Mouse (Mus musculus): ENCODE results near the gene Hhat. TPM values are rescaled to one million over a fixed set of nuclear protein-coding genes. Genes with fewer than 3 reads are reported as not detected.

Gene Hhat
- total RNA-seq, 2 experiments from 2014 or later = 1.2 to 2.3 TPM

GRCm38 (mm10) chr1:192744880-192745239 lies 26.2 kb downstream of the Hhat start:
- DNase-seq (ENCODE audit: low spot score in 2 of 2) = no peak

- DNase-seq (ENCODE audit: low spot score in 2 of 2) = no peak
These were observed 28.4 kb downstream of the Hhat start for GRCm38 (mm10) chr1:192742394-192743251.

DNA sequence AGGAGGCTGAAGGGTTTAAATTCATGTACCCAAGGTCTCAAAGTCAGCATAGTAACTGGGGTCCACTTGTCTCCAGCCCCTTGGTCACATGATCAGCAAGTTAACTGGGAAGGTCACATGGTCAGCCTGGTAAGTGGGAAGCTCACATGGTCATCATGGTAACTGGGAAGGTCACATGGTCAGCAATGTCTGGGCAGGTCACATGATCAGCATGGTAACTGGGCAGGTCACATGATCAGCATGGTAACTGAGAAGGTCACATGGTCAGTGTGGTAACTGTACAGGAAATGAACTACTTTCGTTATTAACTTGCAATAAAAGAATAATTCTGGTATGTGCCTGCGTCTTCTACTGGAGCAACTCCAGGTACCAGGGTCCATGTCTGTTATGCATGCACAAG lies 29.1 kb downstream of the Hhat start:
- no peak for DNase-seq (ENCODE audit: low spot score in 2 of 2)

DNA sequence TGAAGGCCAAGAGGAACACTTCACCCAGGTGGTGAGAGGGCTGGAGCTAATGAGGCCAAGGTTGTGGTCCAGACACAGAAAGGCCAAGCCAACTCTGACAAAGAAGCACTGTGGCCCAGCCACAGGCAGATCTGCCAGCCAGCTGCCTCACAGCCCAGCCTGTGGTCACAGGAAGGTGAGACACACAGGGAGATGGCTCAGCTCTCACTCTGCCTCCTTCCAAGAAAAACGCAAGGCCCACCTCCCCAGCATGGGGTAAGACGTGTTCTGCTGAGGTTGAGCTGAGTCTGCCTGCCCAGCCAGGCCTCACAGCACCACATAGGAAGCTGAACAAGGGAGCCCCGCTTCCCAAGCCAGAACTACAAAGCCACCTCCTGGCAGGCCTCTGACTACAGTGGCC lies 34.5 kb downstream of the Hhat start:
- DNase-seq (ENCODE audit: low spot score in 2 of 2) = no peak

- DNase-seq (ENCODE audit: low spot score in 2 of 2) = no peak
These were observed 35.0 kb downstream of the Hhat start for GRCm38 (mm10) chr1:192736002-192736426.

- DNase-seq (ENCODE audit: low spot score in 2 of 2) = no peak
These were observed 40.5 kb downstream of the Hhat start for GRCm38 (mm10) chr1:192730517-192730916.

DNA sequence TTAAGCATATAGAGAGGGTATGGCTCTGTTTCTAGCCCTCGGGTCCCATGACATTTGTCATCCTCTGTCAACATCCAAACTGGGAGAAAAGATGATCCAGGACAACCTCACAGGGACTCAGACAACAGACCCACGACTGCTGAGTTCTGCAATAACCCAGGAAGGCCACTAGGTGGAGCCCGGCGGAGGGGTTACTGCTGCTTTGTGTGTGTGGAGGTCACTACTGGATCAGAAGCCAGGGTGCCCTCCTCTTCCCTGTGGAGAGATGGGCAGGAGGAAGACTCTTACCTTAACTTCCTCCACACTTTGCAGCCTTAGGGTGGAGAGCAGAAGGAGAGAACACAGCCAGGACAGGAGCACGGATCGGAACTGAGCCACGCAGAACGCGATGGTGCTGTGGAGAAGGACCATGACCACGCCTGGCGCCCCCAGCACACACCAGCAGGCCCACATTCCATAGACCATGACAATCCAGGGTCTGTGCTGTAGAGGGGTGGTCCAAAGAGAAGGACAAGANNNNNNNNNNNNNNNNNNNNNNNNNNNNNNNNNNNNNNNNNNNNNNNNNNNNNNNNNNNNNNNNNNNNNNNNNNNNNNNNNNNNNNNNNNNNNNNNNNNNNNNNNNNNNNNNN lies 43.9 kb downstream of the Hhat start:
- DNase-seq (ENCODE audit: low spot score in 2 of 2) = peak; percentile 44 to 53

GRCm38 (mm10) chr1:192722147-192722546 lies 48.9 kb downstream of the Hhat start:
- DNase-seq (ENCODE audit: low spot score in 2 of 2) = peak; percentile 40 to 63

GRCm38 (mm10) chr1:192720156-192720555 lies 50.9 kb downstream of the Hhat start:
- no peak for DNase-seq (ENCODE audit: low spot score in 2 of 2)

DNA sequence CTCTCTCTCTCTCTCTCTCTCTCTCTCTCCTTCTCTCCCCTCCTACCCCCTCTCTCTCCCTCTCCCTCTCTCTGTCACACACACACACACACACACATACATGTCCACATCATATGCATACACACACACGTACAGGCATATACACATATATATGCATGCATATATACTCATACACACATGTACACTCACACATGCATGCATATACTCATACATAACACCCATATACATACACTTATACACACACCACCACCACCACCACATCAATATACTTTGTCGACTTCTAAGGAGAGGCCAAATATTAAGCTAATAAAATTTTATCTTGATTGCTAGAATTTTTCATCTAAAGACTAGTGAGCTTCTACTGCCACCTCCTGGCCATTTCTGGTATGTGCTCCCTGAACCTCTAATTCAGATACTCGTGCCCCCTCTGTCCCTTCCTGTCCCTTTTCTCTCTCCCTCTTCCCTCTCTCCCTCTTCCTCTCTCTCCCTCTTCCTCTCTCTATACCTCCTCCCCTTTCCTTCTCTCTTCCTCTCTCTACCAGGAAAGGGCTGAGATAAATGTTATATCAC lies 59.2 kb downstream of the Hhat start:
- DNase-seq (ENCODE audit: low spot score in 2 of 2) = peak; percentile 48 to 63

GRCm38 (mm10) chr1:192700339-192701073 lies 70.5 kb downstream of the Hhat start:
- no peak for DNase-seq (ENCODE audit: low spot score in 2 of 2)

DNA sequence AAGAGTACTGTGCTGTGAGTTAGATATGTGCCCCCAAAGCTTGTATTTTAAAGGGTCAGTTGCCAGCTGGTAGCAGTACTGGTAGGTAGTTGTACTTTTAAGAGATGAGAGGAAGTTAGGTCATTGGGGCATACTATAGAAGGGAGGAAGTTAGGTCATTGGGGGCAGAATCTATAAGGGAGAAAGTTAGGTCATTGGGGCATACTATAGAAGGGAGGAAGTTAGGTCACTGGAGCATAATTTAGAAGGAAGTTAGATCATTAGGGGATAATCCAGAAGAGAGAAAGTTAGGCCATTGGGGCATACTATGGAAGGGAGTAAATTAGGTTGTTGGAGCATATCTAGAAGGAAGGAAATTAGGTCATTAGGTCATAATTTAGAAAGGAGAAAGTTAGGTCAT lies 71.9 kb downstream of the Hhat start:
- no peak for DNase-seq (ENCODE audit: low spot score in 2 of 2)

DNA sequence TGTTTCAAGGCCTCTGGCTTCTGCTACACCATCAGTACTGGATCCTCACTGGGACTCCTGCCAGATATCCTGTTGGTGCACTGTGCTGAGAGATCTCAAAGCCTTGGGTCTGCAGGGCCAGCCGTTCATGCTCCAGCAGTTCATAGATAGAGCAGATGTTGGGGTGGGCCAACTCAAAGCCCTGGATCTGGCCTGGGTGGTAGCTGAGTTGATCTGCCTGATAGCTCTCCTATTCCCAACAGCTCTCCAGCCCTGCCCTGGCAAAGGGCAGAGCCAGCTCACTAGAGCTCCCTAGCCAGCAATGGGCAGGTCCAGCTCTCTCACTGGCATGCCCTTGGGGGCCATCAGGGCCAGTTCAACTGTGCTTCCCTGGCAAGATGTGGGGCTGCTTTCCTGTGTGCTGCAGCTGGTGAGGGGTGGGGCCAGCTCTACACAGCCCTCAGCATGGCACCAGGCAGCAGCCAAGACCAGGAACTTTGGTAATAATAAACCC lies 74.6 kb downstream of the Hhat start:
- no peak for DNase-seq (ENCODE audit: low spot score in 2 of 2)

DNA sequence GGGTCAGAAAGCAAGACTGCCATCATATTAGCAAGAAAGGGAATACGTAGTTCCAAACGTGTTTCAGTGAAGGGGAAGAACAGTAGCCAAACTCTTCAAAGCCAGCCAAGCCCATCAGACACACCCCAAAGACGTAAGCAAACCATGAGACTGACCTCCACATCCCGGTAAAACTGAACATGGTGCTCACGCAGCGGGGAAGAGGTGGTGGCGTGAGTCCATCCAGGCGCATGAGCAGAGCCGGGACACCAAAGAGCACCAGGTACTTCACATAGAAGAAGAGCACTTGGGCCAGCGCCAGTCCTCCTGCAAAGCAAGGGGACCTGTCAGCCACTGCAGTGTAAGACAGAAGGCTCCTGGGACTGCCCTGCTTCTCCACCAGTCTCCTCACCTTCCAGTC lies 77.4 kb downstream of the Hhat start:
- DNase-seq (ENCODE audit: low spot score in 2 of 2) = no peak

GRCm38 (mm10) chr1:192692982-192693381 lies 78.0 kb downstream of the Hhat start:
- no peak for DNase-seq (ENCODE audit: low spot score in 2 of 2)

DNA sequence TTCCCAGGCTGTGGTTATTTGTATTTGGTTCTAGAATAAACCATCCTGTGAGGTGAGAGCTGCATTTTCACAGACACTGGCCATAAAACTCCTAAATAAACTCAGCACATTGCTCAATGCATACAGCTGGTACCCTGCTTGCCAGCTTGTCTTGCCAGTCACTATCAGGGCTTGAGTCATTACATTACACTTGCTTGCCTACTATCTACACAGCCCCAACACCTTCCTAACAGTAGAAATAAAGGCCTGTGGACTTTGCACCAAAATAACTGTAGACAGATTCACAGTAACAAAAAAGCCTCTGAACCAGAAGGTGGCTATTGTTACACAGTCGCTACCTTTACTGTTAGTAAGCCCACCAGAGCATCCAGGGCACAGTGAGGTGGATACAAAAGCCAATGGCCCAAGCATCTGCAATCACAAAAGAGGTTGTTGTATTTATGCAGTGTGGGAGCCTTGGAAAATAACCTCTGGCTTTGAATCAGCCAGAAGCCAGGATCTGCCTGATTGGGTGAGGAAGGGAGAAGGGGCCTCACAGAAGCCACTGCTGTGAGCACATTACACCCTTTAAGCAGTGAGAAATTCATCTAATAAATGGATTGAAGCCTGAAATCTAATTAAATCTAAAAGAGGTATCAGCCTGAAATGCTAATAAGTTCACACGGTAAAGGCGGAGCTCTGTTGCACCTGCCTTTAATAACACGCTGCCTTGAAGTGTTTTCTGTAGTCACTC lies 88.6 kb downstream of the Hhat start:
- no peak for DNase-seq (ENCODE audit: low spot score in 2 of 2)

- DNase-seq (ENCODE audit: low spot score in 2 of 2) = no peak
These were observed 93.8 kb downstream of the Hhat start for GRCm38 (mm10) chr1:192677236-192677635.

DNA sequence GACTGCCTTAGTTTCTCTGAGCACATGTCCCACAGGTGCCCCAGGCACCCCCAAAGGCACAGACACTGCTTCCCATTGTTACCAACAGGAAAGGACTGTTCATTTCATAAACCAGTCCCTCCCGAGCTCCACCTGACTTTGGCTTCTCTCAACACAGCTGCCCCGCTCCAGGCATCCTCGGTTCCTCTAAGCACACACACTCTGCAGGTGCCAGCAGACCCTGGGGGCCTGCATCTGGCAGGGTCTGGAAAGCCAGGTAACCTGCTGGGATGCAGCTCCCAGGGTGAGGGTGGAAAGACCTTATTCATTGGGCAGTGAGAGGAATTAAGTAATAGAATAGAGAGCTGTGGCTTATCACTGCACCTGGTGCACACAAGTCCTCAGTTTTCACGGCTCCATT lies 107.4 kb downstream of the Hhat start:
- no peak for DNase-seq (ENCODE audit: low spot score in 2 of 2)

DNA sequence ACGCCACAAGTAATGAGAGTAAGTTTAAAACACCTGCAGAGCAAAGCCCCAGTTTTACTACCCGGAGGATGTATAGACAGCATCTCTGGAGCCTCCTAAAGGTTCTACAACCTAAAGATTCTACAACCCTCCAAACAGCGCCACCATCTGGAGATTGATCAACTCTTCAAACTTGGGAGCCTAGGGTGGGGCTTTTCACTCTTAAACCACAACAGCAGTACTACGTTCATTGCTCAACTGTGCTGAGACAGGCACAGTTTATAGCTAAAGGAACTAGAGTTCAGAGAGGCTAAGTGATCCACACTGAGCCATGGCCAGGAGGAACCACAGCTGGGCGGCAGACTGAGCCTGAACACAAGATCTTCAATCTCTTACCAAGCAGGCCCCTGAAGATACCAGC lies 107.9 kb downstream of the Hhat start:
- DNase-seq (ENCODE audit: low spot score in 2 of 2) = no peak

GRCm38 (mm10) chr1:192661612-192662011 lies 109.4 kb downstream of the Hhat start:
- no peak for DNase-seq (ENCODE audit: low spot score in 2 of 2)

GRCm38 (mm10) chr1:192657417-192657816 lies 113.6 kb downstream of the Hhat start:
- DNase-seq (ENCODE audit: low spot score in 2 of 2) = peak in 1 of 2 experiments; percentile 10
